In the genomic region with DNA sequence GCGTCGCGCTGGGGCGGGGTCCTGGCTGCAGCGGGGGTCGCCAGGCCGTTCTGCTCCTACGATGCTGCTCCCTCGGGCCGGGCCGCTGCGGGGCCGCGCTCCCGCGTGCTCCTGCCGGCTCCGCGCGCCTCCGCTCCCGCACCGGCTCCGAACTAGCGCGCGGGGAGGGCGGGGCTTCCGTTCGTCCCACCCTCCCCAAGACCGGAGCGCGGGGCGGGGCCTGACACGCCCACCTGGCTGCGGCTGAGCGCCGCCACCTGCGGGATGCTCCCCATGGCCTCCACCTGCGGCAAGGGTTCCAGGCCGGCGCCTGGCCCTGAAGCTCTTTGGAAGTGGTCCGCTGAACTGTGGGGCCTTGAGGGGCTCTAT, we compare ENCODE assay signal across 8 mouse cellular contexts. TPM values are rescaled to one million over a fixed set of nuclear protein-coding genes. Genes with fewer than 3 reads are reported as not detected.
DNase-seq lines count a peak whose midpoint lies in the region; ATAC-seq lines count a peak whose summit lies in the region.

Gene Wnk2, minus strand, starts transcription at position 157 of the 369 bp plus-strand sequence.

- peak; percentile 84 for DNase-seq in Muller cell, postnatal 12 days (ENCODE audit: inconsistent ontology term)
- DNase-seq in cerebellum, adult 8-10 months, result peak; percentile 92
- DNase-seq in frontal cortex, postnatal 10 days (ENCODE audit: low spot score in 2 of 2), result peak; percentile 63 to 83
- no peak for DNase-seq in hindbrain, embryonic 11.5 days (ENCODE audit: low spot score)
- DNase-seq in layer of hippocampus, postnatal 10 days (ENCODE audit: low spot score in 2 of 2), result peak; percentile 75 to 88
- peak; percentile 64 for DNase-seq in retina, postnatal 7 days (ENCODE audit: low read depth, low spot score)
- DNase-seq in thymus, postnatal 4 days, result peak; percentile 93

- peaks cover 16% of the 10 kb centered on the region for H3K27me3 ChIP-seq in hindbrain, embryonic 11.5 days (ENCODE audit: control insufficient read depth, insufficient read depth, low read length)
- H3K27me3 ChIP-seq in lung, embryonic 15.5 days, result peaks cover 65% of the 10 kb centered on the region

- peak within 1 kb of the TSS; percentile 92 for H3K9ac ChIP-seq in hindbrain, embryonic 11.5 days (ENCODE audit: low read depth, low read length)
- peak within 1 kb of the TSS; percentile 45 for H3K9ac ChIP-seq in lung, embryonic 15.5 days

- H3K4me2 ChIP-seq in hindbrain, embryonic 11.5 days (replicated peaks; ENCODE audit: low read depth, low read length), result peak within 1 kb of the TSS; percentile 90
- peak within 1 kb of the TSS; percentile 96 for H3K4me2 ChIP-seq in lung, embryonic 15.5 days

- H3K36me3 ChIP-seq in hindbrain, embryonic 11.5 days (ENCODE audit: control insufficient read depth, insufficient read depth, low read length), result no peaks in the 10 kb centered on the region
- H3K36me3 ChIP-seq in lung, embryonic 15.5 days, result no peaks in the 10 kb centered on the region

- peak within 1 kb of the TSS; percentile 89 for H3K4me3 ChIP-seq in hindbrain, embryonic 11.5 days (ENCODE audit: low read depth, low read length)
- peak within 1 kb of the TSS; percentile 62 for H3K4me3 ChIP-seq in lung, embryonic 15.5 days

- peak; percentile 82 for ATAC-seq in hindbrain, embryonic 11.5 days (ENCODE audit: low FRiP score)
- ATAC-seq in lung, embryonic 15.5 days (ENCODE audit: borderline replicate concordance, extremely low read depth, low FRiP score, low TSS enrichment), result peak; percentile 68

- no peaks in the 10 kb centered on the region for H3K9me3 ChIP-seq in hindbrain, embryonic 11.5 days (ENCODE audit: control insufficient read depth, low read length)
- H3K9me3 ChIP-seq in lung, embryonic 15.5 days, result no peaks in the 10 kb centered on the region

- WGBS in hindbrain, embryonic 11.5 days, result under 1% methylated on average over 40 of the region's 43 CpGs
- 1% methylated on average over 28 of the region's 43 CpGs for WGBS in lung, embryonic 15.5 days

- H3K27ac ChIP-seq in hindbrain, embryonic 11.5 days (ENCODE audit: low read depth, low read length), result peak within 1 kb of the TSS; percentile 84
- no peak within 1 kb of the TSS for H3K27ac ChIP-seq in lung, embryonic 15.5 days

- peaks cover 3% of the 10 kb centered on the region; the same call in 1 of the 2 replicates for H3K4me1 ChIP-seq in hindbrain, embryonic 11.5 days (replicated peaks; ENCODE audit: control insufficient read depth, insufficient read depth, low read length)
- H3K4me1 ChIP-seq in lung, embryonic 15.5 days, result peaks cover 20% of the 10 kb centered on the region; the same call in 1 of the 2 replicates

RNA-seq across cellular contexts. Expression of gene Wnk2, which starts in this region (rescaled TPM):
- polyA plus RNA-seq in hindbrain, embryonic 11.5 days (2014; fragmentation: Nextera tagmentation; extraction: Ambion mirVana), result 8.5 and 11.0 TPM in 2 replicates
- total RNA-seq in layer of hippocampus, postnatal 10 days (2021), result 10 to 100 TPM; 88.6 to 98.8 TPM
- polyA plus RNA-seq in lung, embryonic 15.5 days (2015; fragmentation: Nextera tagmentation; extraction: Ambion mirVana), result 0.81 and 1.3 TPM in 2 replicates
